Comparison of ENCODE assay signal across 8 mouse cellular contexts in genomic region chr9:108479241-108479640, GRCm38 (mm10). TPM values are rescaled to one million over a fixed set of nuclear protein-coding genes. Genes with fewer than 3 reads are reported as not detected.
A peak's percentile ranks its signal among the peaks of the same experiment; 100 is the strongest.
DNase-seq lines count a peak whose midpoint lies in the region; ATAC-seq lines count a peak whose summit lies in the region.

No protein-coding gene starts in this region.

- H3K9me3 ChIP-seq in liver, embryonic 11.5 days (ENCODE audit: control insufficient read depth, low read length): no peaks in the 10 kb centered on the region
- no peaks in the 10 kb centered on the region for H3K9me3 ChIP-seq in embryonic facial prominence, embryonic 15.5 days (replicated peaks)
- H3K9me3 ChIP-seq in kidney, embryonic 16.5 days (ENCODE audit: low read length): no peaks in the 10 kb centered on the region
- H3K9me3 ChIP-seq in neural tube, embryonic 12.5 days: no peaks in the 10 kb centered on the region

- 38% methylated on average over 11 of the region's 11 CpGs for WGBS in liver, embryonic 11.5 days
- WGBS in embryonic facial prominence, embryonic 15.5 days: 34% methylated on average over 11 of the region's 11 CpGs
- 34% methylated on average over 11 of the region's 11 CpGs for WGBS in kidney, embryonic 16.5 days
- WGBS in neural tube, embryonic 12.5 days: 35% methylated on average over 11 of the region's 11 CpGs

- peaks cover 8% of the 10 kb centered on the region for H3K36me3 ChIP-seq in liver, embryonic 11.5 days (ENCODE audit: control insufficient read depth, insufficient read depth, low read length)
- peaks cover 30% of the 10 kb centered on the region for H3K36me3 ChIP-seq in embryonic facial prominence, embryonic 15.5 days
- H3K36me3 ChIP-seq in kidney, embryonic 16.5 days (ENCODE audit: insufficient read depth, low read length): peaks cover 21% of the 10 kb centered on the region; the same call in 1 of the 2 replicates
- peaks cover 15% of the 10 kb centered on the region for H3K36me3 ChIP-seq in neural tube, embryonic 12.5 days

- H3K4me3 ChIP-seq in liver, embryonic 11.5 days (ENCODE audit: low read depth, low read length): peak overlapping the region; percentile 47; the same call in 1 of the 2 replicates
- peak overlapping the region; percentile 63 for H3K4me3 ChIP-seq in embryonic facial prominence, embryonic 15.5 days (replicated peaks)
- peak overlapping the region; percentile 50 for H3K4me3 ChIP-seq in kidney, embryonic 16.5 days (ENCODE audit: low read length)
- H3K4me3 ChIP-seq in neural tube, embryonic 12.5 days: no peak overlapping the region

- peak overlapping the region; percentile 53; the same call in 1 of the 2 replicates for H3K27ac ChIP-seq in liver, embryonic 11.5 days (ENCODE audit: low read depth, low read length)
- peak overlapping the region; percentile 91 for H3K27ac ChIP-seq in embryonic facial prominence, embryonic 15.5 days (replicated peaks)
- peak overlapping the region; percentile 96 for H3K27ac ChIP-seq in kidney, embryonic 16.5 days (ENCODE audit: low read length)
- H3K27ac ChIP-seq in neural tube, embryonic 12.5 days: no peak overlapping the region

- H3K4me1 ChIP-seq in liver, embryonic 11.5 days (replicated peaks; ENCODE audit: control insufficient read depth, insufficient read depth, low read length): peaks cover 16% of the 10 kb centered on the region
- peaks cover 27% of the 10 kb centered on the region for H3K4me1 ChIP-seq in embryonic facial prominence, embryonic 15.5 days
- H3K4me1 ChIP-seq in kidney, embryonic 16.5 days (ENCODE audit: insufficient read depth, low read length): peaks cover 19% of the 10 kb centered on the region
- peaks cover 16% of the 10 kb centered on the region for H3K4me1 ChIP-seq in neural tube, embryonic 12.5 days

- no peak for ATAC-seq in liver, embryonic 11.5 days (replicated peaks; ENCODE audit: low FRiP score)
- ATAC-seq in embryonic facial prominence, embryonic 15.5 days (ENCODE audit: insufficient number of reproducible peaks, low FRiP score, low TSS enrichment, low read depth): no peak
- ATAC-seq in kidney, embryonic 16.5 days (ENCODE audit: low FRiP score, low TSS enrichment): 0 out of 2 replicates have a peak, but pooled peaks have one; percentile 24
- peak; percentile 13; the same call in 1 of the 2 replicates for ATAC-seq in neural tube, embryonic 12.5 days (ENCODE audit: low FRiP score, low read depth)
- ATAC-seq in granulocyte monocyte progenitor cell, adult 5-6 weeks (replicated peaks; ENCODE audit: poor library complexity, severe bottlenecking): no peak

- no peak for DNase-seq in liver, embryonic 11.5 days (ENCODE audit: low spot score)
- no peak for DNase-seq in liver
- DNase-seq in adipocyte (ENCODE audit: low spot score): no peak
- DNase-seq in T-cell, adult 2 months (ENCODE audit: low spot score): no peak

- no peaks in the 10 kb centered on the region for H3K27me3 ChIP-seq in liver, embryonic 11.5 days (replicated peaks; ENCODE audit: control insufficient read depth, insufficient read depth, low read length)
- no peaks in the 10 kb centered on the region for H3K27me3 ChIP-seq in embryonic facial prominence, embryonic 15.5 days
- H3K27me3 ChIP-seq in kidney, embryonic 16.5 days (ENCODE audit: insufficient read depth, low read length): no peaks in the 10 kb centered on the region
- H3K27me3 ChIP-seq in neural tube, embryonic 12.5 days (replicated peaks): no peaks in the 10 kb centered on the region

- H3K9ac ChIP-seq in liver, embryonic 11.5 days (ENCODE audit: low read depth, low read length): no peak overlapping the region
- 0 out of 2 replicates have a peak overlapping the region, but pooled peaks have one; percentile 39 for H3K9ac ChIP-seq in embryonic facial prominence, embryonic 15.5 days
- peak overlapping the region; percentile 69 for H3K9ac ChIP-seq in kidney, embryonic 16.5 days (replicated peaks; ENCODE audit: low read length)
- no peak overlapping the region for H3K9ac ChIP-seq in neural tube, embryonic 12.5 days

- peak overlapping the region; percentile 73 for H3K4me2 ChIP-seq in liver, embryonic 11.5 days
- H3K4me2 ChIP-seq in embryonic facial prominence, embryonic 15.5 days (replicated peaks): peak overlapping the region; percentile 80
- H3K4me2 ChIP-seq in kidney, embryonic 16.5 days (replicated peaks; ENCODE audit: low read depth, low read length): peak overlapping the region; percentile 87
- peak overlapping the region; percentile 63 for H3K4me2 ChIP-seq in neural tube, embryonic 12.5 days (replicated peaks)

RNA-seq across cellular contexts. Expression of gene Lamb2, which starts 0.3 kb away (rescaled TPM):
- 14.8 and 18.7 TPM in 2 replicates for polyA plus RNA-seq in liver, embryonic 11.5 days (2014; fragmentation: Nextera tagmentation; extraction: Ambion mirVana)
- 70.2 and 71.7 TPM in 2 replicates for polyA plus RNA-seq in embryonic facial prominence, embryonic 15.5 days (2015; fragmentation: Nextera tagmentation; extraction: Ambion mirVana)
- 68.5 and 73.6 TPM in 2 replicates for polyA plus RNA-seq in kidney, embryonic 16.5 days (2015; fragmentation: Nextera tagmentation; extraction: Ambion mirVana)
- polyA plus RNA-seq in neural tube, embryonic 12.5 days (2016; fragmentation: Nextera tagmentation; extraction: Ambion mirVana): 28.6 and 29.4 TPM in 2 replicates
- total RNA-seq in granulocyte monocyte progenitor cell, adult 5-6 weeks (2014; fragmentation: Nextera tagmentation): 0.38 TPM in 1 of 2 replicates, not detected in the other
- total RNA-seq in granulocyte monocyte progenitor cell, adult 5-6 weeks (2017): 0.05 and 0.09 TPM in 2 replicates

RNA-seq across cellular contexts. Expression of gene Usp19, which starts 11.2 kb away (rescaled TPM):
- polyA plus RNA-seq in liver, embryonic 11.5 days (2014; fragmentation: Nextera tagmentation; extraction: Ambion mirVana): 57.5 and 66.8 TPM in 2 replicates
- 69.8 and 75.4 TPM in 2 replicates for polyA plus RNA-seq in embryonic facial prominence, embryonic 15.5 days (2015; fragmentation: Nextera tagmentation; extraction: Ambion mirVana)
- 79.1 and 82.0 TPM in 2 replicates for polyA plus RNA-seq in kidney, embryonic 16.5 days (2015; fragmentation: Nextera tagmentation; extraction: Ambion mirVana)
- 104 TPM in 2 replicates for polyA plus RNA-seq in neural tube, embryonic 12.5 days (2016; fragmentation: Nextera tagmentation; extraction: Ambion mirVana)
- 80.9 and 90.2 TPM in 2 replicates for total RNA-seq in granulocyte monocyte progenitor cell, adult 5-6 weeks (2014; fragmentation: Nextera tagmentation)
- total RNA-seq in granulocyte monocyte progenitor cell, adult 5-6 weeks (2017): 32.3 and 34.9 TPM in 2 replicates

RNA-seq across cellular contexts. Expression of gene Klhdc8b, which starts 17.9 kb away (rescaled TPM):
- polyA plus RNA-seq in liver, embryonic 11.5 days (2014; fragmentation: Nextera tagmentation; extraction: Ambion mirVana): 24.2 and 26.8 TPM in 2 replicates
- 33.4 and 35.7 TPM in 2 replicates for polyA plus RNA-seq in embryonic facial prominence, embryonic 15.5 days (2015; fragmentation: Nextera tagmentation; extraction: Ambion mirVana)
- polyA plus RNA-seq in kidney, embryonic 16.5 days (2015; fragmentation: Nextera tagmentation; extraction: Ambion mirVana): 38.8 and 41.6 TPM in 2 replicates
- polyA plus RNA-seq in neural tube, embryonic 12.5 days (2016; fragmentation: Nextera tagmentation; extraction: Ambion mirVana): 51.1 and 63.4 TPM in 2 replicates
- total RNA-seq in granulocyte monocyte progenitor cell, adult 5-6 weeks (2014; fragmentation: Nextera tagmentation): 0.56 TPM in 1 of 2 replicates, not detected in the other
- total RNA-seq in granulocyte monocyte progenitor cell, adult 5-6 weeks (2017): 1.2 and 5.5 TPM in 2 replicates

RNA-seq across cellular contexts. Expression of gene Ccdc71, which starts 18.9 kb away (rescaled TPM):
- polyA plus RNA-seq in liver, embryonic 11.5 days (2014; fragmentation: Nextera tagmentation; extraction: Ambion mirVana): 48.6 and 51.1 TPM in 2 replicates
- 58.6 and 60.7 TPM in 2 replicates for polyA plus RNA-seq in embryonic facial prominence, embryonic 15.5 days (2015; fragmentation: Nextera tagmentation; extraction: Ambion mirVana)
- 77.0 and 82.4 TPM in 2 replicates for polyA plus RNA-seq in kidney, embryonic 16.5 days (2015; fragmentation: Nextera tagmentation; extraction: Ambion mirVana)
- polyA plus RNA-seq in neural tube, embryonic 12.5 days (2016; fragmentation: Nextera tagmentation; extraction: Ambion mirVana): 44.8 and 49.4 TPM in 2 replicates
- total RNA-seq in granulocyte monocyte progenitor cell, adult 5-6 weeks (2014; fragmentation: Nextera tagmentation): 22.2 and 23.5 TPM in 2 replicates
- 13.2 and 17.9 TPM in 2 replicates for total RNA-seq in granulocyte monocyte progenitor cell, adult 5-6 weeks (2017)

RNA-seq across cellular contexts. Expression of gene Qars, which starts 28.3 kb away (rescaled TPM):
- 120 and 122 TPM in 2 replicates for polyA plus RNA-seq in liver, embryonic 11.5 days (2014; fragmentation: Nextera tagmentation; extraction: Ambion mirVana)
- 114 and 117 TPM in 2 replicates for polyA plus RNA-seq in embryonic facial prominence, embryonic 15.5 days (2015; fragmentation: Nextera tagmentation; extraction: Ambion mirVana)
- 127 and 140 TPM in 2 replicates for polyA plus RNA-seq in kidney, embryonic 16.5 days (2015; fragmentation: Nextera tagmentation; extraction: Ambion mirVana)
- polyA plus RNA-seq in neural tube, embryonic 12.5 days (2016; fragmentation: Nextera tagmentation; extraction: Ambion mirVana): 86.9 and 89.9 TPM in 2 replicates
- 252 and 261 TPM in 2 replicates for total RNA-seq in granulocyte monocyte progenitor cell, adult 5-6 weeks (2014; fragmentation: Nextera tagmentation)
- 144 and 181 TPM in 2 replicates for total RNA-seq in granulocyte monocyte progenitor cell, adult 5-6 weeks (2017)

Comparison
In these comparisons a context has a peak if more than half of its experiments do, and no peak if none do; other contexts are left out.
1. ATAC-seq: peak in kidney, embryonic 16.5 days (single experiment) and neural tube, embryonic 12.5 days (single experiment); none in liver, embryonic 11.5 days (single experiment), embryonic facial prominence, embryonic 15.5 days (single experiment) and granulocyte monocyte progenitor cell, adult 5-6 weeks (single experiment).
2. H3K9ac ChIP-seq: peak in embryonic facial prominence, embryonic 15.5 days (single experiment) and kidney, embryonic 16.5 days (single experiment); none in liver, embryonic 11.5 days (single experiment) and neural tube, embryonic 12.5 days (single experiment).
3. Peak in every context shown above with its lines, with median percentiles within 50 percentile points of each other: H3K4me2 ChIP-seq.